Mouse (Mus musculus) forebrain, embryonic 13.5 days (tissue): Measurements from ENCODE around the gene Atcay. TPM values are rescaled to one million over a fixed set of nuclear protein-coding genes. Genes with fewer than 3 reads are reported as not detected.
A peak's percentile ranks its signal among the peaks of the same experiment; 100 is the strongest.

Experiments used
- ATAC-seq: fragments of 200-750 bp; cut with Nextera tagmentation; 2 replicates; pipeline ENCODE4 v1.8.0; 2017
- H3K27ac ChIP-seq: fragments of 300-500 bp; sonication (generic); 2 replicates; pipeline ENCODE4 v1.5.1; 2015; ENCODE audit warnings: inconsistent platforms, mild to moderate bottlenecking, moderate library complexity
- H3K27me3 ChIP-seq: fragments of 300-500 bp; sonication (generic); 2 replicates; pipeline ENCODE4 v1.6.1; 2015; ENCODE audit warnings: mild to moderate bottlenecking, inconsistent platforms
- H3K36me3 ChIP-seq: fragments of 300-500 bp; sonication (generic); 2 replicates; pipeline ENCODE4 v1.6.1; 2015; ENCODE audit warnings: mild to moderate bottlenecking, inconsistent platforms; ENCODE audit not compliant: poor library complexity, severe bottlenecking
- H3K4me1 ChIP-seq: fragments of 300-500 bp; sonication (generic); 2 replicates; pipeline ENCODE4 v1.6.1; 2015; ENCODE audit warnings: inconsistent platforms
- H3K4me2 ChIP-seq: fragments of 300-500 bp; sonication (generic); 2 replicates; pipeline ENCODE4 v1.6.1; 2015; ENCODE audit warnings: inconsistent platforms, mild to moderate bottlenecking, moderate library complexity
- H3K4me3 ChIP-seq: fragments of 300-500 bp; sonication (generic); 2 replicates; pipeline ENCODE4 v1.5.1; 2015; ENCODE audit warnings: mild to moderate bottlenecking, inconsistent platforms
- H3K9ac ChIP-seq: fragments of 300-500 bp; sonication (generic); 2 replicates; pipeline ENCODE4 v1.6.1; 2015; ENCODE audit warnings: mild to moderate bottlenecking, inconsistent platforms
- H3K9me3 ChIP-seq: fragments of 300-500 bp; sonication (generic); replicated peaks from 2 replicates; pipeline ENCODE4 v1.6.1; 2016; ENCODE audit warnings: inconsistent platforms
- WGBS: fragments of 180-500 bp; shearing (Covaris S2); methylation state at CpG from one replicate; pipeline ENCODE4 v1.1.7; 2015; 5-methylcytosine and 5-hydroxymethylcytosine counted together
- polyA plus RNA-seq: library from polyadenylated mRNA; unstranded; fragments of >200 nt; fragmentation: Nextera tagmentation; extraction: Ambion mirVana; gene quantifications from 2 replicates; pipeline ENCODE4 v1.2.1, GENCODE M21; 2015

Gene Atcay
- polyA plus RNA-seq, 1 experiment from 2014 or later, result 44.5 TPM

GRCm38 (mm10) chr10:81195300-81195699 is 35.3 kb downstream of the Atcay start:
- Histone ChIP-seq H3K9ac (no peak overlapping the region), H3K4me2 (no peak overlapping the region), H3K4me3 (no peak overlapping the region), H3K27me3 (peaks cover 47% of the 10 kb centered on the region), H3K36me3 (peaks cover 8% of the 10 kb centered on the region), H3K27ac (no peak overlapping the region), H3K4me1 (peaks cover 23% of the 10 kb centered on the region), H3K9me3 (no peaks in the 10 kb centered on the region)
- no peak for ATAC-seq
- WGBS, result 78% methylated on average over 4 of the region's 4 CpGs

- H3K36me3 ChIP-seq, result peaks cover 17% of the 10 kb centered on the region
- H3K27ac ChIP-seq, result no peak overlapping the region
- no peaks in the 10 kb centered on the region for H3K9me3 ChIP-seq
- ATAC-seq, result no peak
- peaks cover 41% of the 10 kb centered on the region for H3K27me3 ChIP-seq
- H3K9ac ChIP-seq, result no peak overlapping the region
- 12% methylated on average over 37 of the region's 37 CpGs for WGBS
- H3K4me3 ChIP-seq, result no peak overlapping the region
- no peak overlapping the region; the same call in 1 of the 2 replicates for H3K4me2 ChIP-seq
- H3K4me1 ChIP-seq, result peaks cover 23% of the 10 kb centered on the region
Measured at GRCm38 (mm10) chr10:81193991-81194774, 36.5 kb downstream of the Atcay start.

- 2% methylated on average over 19 of the region's 19 CpGs for WGBS
- peak; percentile 8 for ATAC-seq
- H3K4me1 ChIP-seq, result peaks cover 23% of the 10 kb centered on the region
Measured at GRCm38 (mm10) chr10:81192968-81193501, 37.6 kb downstream of the Atcay start.

GRCm38 (mm10) chr10:81192270-81192967 is 38.2 kb downstream of the Atcay start:
- Histone ChIP-seq H3K4me1 (peaks cover 23% of the 10 kb centered on the region), H3K27ac (peak overlapping the region; percentile 94), H3K9ac (peak overlapping the region; percentile 81), H3K27me3 (peaks cover 39% of the 10 kb centered on the region), H3K4me3 (peak overlapping the region; percentile 63), H3K4me2 (peak overlapping the region; percentile 96), H3K9me3 (no peaks in the 10 kb centered on the region), H3K36me3 (peaks cover 24% of the 10 kb centered on the region)
- WGBS, result under 1% methylated on average over 68 of the region's 93 CpGs
- ATAC-seq, result peak; percentile 89

More at GRCm38 (mm10) chr10:81192968-81193501, 37.6 kb downstream of the Atcay start:
- Histone ChIP-seq H3K36me3 (peaks cover 22% of the 10 kb centered on the region), H3K27ac (peak overlapping the region; percentile 94), H3K9me3 (no peaks in the 10 kb centered on the region), H3K27me3 (peaks cover 41% of the 10 kb centered on the region), H3K4me2 (peak overlapping the region; percentile 96), H3K4me3 (peak overlapping the region; percentile 63), H3K9ac (peak overlapping the region; percentile 81)

GRCm38 (mm10) chr10:81191342-81191982 is 39.2 kb downstream of the Atcay start:
- H3K4me1 ChIP-seq, result peaks cover 23% of the 10 kb centered on the region
- H3K9ac ChIP-seq, result no peak overlapping the region
- no peak for ATAC-seq
- WGBS, result 89% methylated on average over 18 of the region's 18 CpGs
- H3K9me3 ChIP-seq, result no peaks in the 10 kb centered on the region
- peak overlapping the region; percentile 96 for H3K4me2 ChIP-seq
- peaks cover 33% of the 10 kb centered on the region for H3K36me3 ChIP-seq
- H3K4me3 ChIP-seq, result peak overlapping the region; percentile 63
- H3K27me3 ChIP-seq, result peaks cover 30% of the 10 kb centered on the region
- H3K27ac ChIP-seq, result peak overlapping the region; percentile 94; the same call in 1 of the 2 replicates

GRCm38 (mm10) chr10:81190912-81191321 is 39.7 kb downstream of the Atcay start:
- ATAC-seq, result no peak
- 72% methylated on average over 6 of the region's 6 CpGs for WGBS
- Histone ChIP-seq H3K27me3 (peaks cover 24% of the 10 kb centered on the region), H3K36me3 (peaks cover 35% of the 10 kb centered on the region), H3K4me2 (no peak overlapping the region), H3K4me3 (no peak overlapping the region), H3K27ac (no peak overlapping the region), H3K9me3 (no peaks in the 10 kb centered on the region), H3K9ac (no peak overlapping the region), H3K4me1 (peaks cover 23% of the 10 kb centered on the region)

GRCm38 (mm10) chr10:81190236-81190911 is 40.3 kb downstream of the Atcay start:
- Histone ChIP-seq H3K36me3 (peaks cover 39% of the 10 kb centered on the region), H3K4me1 (peaks cover 23% of the 10 kb centered on the region)
- WGBS, result 65% methylated on average over 31 of the region's 31 CpGs

GRCm38 (mm10) chr10:81189821-81190220 is 40.8 kb downstream of the Atcay start:
- peaks cover 45% of the 10 kb centered on the region for H3K36me3 ChIP-seq

More at GRCm38 (mm10) chr10:81190236-81190911, 40.3 kb downstream of the Atcay start:
- Histone ChIP-seq H3K9me3 (no peaks in the 10 kb centered on the region), H3K4me2 (no peak overlapping the region), H3K27me3 (peaks cover 19% of the 10 kb centered on the region), H3K9ac (no peak overlapping the region), H3K27ac (no peak overlapping the region), H3K4me3 (no peak overlapping the region)
- no peak for ATAC-seq

GRCm38 (mm10) chr10:81187161-81187560 is 43.5 kb downstream of the Atcay start:
- no peak for ATAC-seq
- Histone ChIP-seq H3K36me3 (peaks cover 56% of the 10 kb centered on the region), H3K4me3 (no peak overlapping the region), H3K4me1 (peaks cover 26% of the 10 kb centered on the region), H3K9me3 (no peaks in the 10 kb centered on the region), H3K9ac (no peak overlapping the region), H3K27me3 (no peaks in the 10 kb centered on the region), H3K27ac (no peak overlapping the region), H3K4me2 (no peak overlapping the region)
- WGBS, result 88% methylated on average over 9 of the region's 9 CpGs

More at GRCm38 (mm10) chr10:81189821-81190220, 40.8 kb downstream of the Atcay start:
- Histone ChIP-seq H3K27ac (no peak overlapping the region), H3K4me1 (peaks cover 26% of the 10 kb centered on the region), H3K9me3 (no peaks in the 10 kb centered on the region), H3K27me3 (peaks cover 13% of the 10 kb centered on the region), H3K4me3 (no peak overlapping the region), H3K4me2 (no peak overlapping the region), H3K9ac (no peak overlapping the region)
- no peak for ATAC-seq
- WGBS, result 78% methylated on average over 26 of the region's 26 CpGs

GRCm38 (mm10) chr10:81184765-81185164 is 45.9 kb downstream of the Atcay start:
- ATAC-seq, result no peak
- H3K4me2 ChIP-seq, result no peak overlapping the region

GRCm38 (mm10) chr10:81183805-81184204 is 46.8 kb downstream of the Atcay start, which contains the start of gene 4930442H23Rik:
Gene 4930442H23Rik, minus strand, starts transcription at chr10:81183849.
- Histone ChIP-seq H3K36me3 (peaks cover 72% of the 10 kb centered on the region), H3K9me3 (no peaks in the 10 kb centered on the region), H3K27me3 (no peaks in the 10 kb centered on the region), H3K4me1 (peaks cover 39% of the 10 kb centered on the region), H3K4me2 (peak within 1 kb of the TSS; percentile 68), H3K27ac (peak within 1 kb of the TSS; percentile 85), H3K9ac (peak within 1 kb of the TSS; percentile 64), H3K4me3 (peak within 1 kb of the TSS; percentile 58)
- ATAC-seq, result no peak
- WGBS, result 89% methylated on average over 5 of the region's 5 CpGs

More at GRCm38 (mm10) chr10:81184765-81185164, 45.9 kb downstream of the Atcay start:
- no peak overlapping the region for H3K4me3 ChIP-seq
- H3K9me3 ChIP-seq, result no peaks in the 10 kb centered on the region
- WGBS, result 70% methylated on average over 4 of the region's 4 CpGs
- H3K9ac ChIP-seq, result peak overlapping the region; percentile 4; the same call in 1 of the 2 replicates
- H3K36me3 ChIP-seq, result peaks cover 67% of the 10 kb centered on the region
- peaks cover 31% of the 10 kb centered on the region for H3K4me1 ChIP-seq
- no peaks in the 10 kb centered on the region for H3K27me3 ChIP-seq
- no peak overlapping the region for H3K27ac ChIP-seq
